Mouse (Mus musculus) hematopoietic multipotent progenitor cell, adult 10-12 weeks (in vitro differentiated cells): ENCODE results near the gene Rnd1. TPM values are rescaled to one million over a fixed set of nuclear protein-coding genes. Genes with fewer than 3 reads are reported as not detected.

Experiments used
- polyA plus RNA-seq: library from polyadenylated mRNA; stranded (reverse); fragments of >175 nt; gene quantifications from 2 replicates; pipeline ENCODE4 v1.2.3, GENCODE M21; 2012; ENCODE audit warnings: low replicate concordance

Rnd1 gene
- polyA plus RNA-seq, result 1.9 and 3.4 TPM in 2 replicates

DNA sequence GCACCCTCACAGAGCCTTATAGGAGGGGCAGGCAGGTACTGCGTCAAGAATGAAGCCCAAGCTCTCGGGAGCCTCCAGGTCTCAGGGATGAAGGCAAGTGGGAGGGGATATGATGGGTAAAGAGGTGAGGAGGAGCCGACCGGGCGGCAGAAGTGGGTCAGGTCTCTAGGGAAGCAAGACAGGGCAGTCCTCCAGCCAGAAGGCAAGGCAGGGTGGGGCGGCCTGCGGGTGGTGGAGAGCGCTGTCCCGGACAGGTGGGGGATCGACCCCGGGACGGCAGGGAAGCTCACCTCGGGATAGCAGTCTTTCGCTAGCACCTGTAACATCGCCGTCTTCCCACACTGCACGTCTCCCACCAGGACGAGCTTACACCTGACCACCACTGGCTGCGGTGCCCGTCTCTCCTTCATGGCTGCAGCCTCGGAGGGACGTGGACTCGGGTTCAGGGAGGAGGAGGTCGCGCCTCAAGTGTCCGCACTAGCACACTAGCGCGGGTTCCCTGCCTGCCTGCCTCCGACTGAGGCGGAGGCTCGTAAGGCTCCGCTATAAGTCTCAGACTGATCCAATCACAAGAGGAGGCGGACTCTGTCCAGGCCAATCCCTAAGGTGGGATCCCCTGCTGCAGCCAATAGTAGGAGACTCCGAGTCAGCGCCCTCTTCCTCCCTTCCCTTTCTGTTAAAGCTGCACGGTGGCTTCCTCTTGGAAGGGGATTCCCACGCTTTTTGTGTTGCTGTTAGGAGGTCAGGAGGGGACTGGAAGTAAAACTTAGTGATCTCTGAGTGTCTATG lies at the start of gene Rnd1:
Gene Rnd1, minus strand, starts transcription at position 522 of the 789 bp plus-strand sequence.

DNA sequence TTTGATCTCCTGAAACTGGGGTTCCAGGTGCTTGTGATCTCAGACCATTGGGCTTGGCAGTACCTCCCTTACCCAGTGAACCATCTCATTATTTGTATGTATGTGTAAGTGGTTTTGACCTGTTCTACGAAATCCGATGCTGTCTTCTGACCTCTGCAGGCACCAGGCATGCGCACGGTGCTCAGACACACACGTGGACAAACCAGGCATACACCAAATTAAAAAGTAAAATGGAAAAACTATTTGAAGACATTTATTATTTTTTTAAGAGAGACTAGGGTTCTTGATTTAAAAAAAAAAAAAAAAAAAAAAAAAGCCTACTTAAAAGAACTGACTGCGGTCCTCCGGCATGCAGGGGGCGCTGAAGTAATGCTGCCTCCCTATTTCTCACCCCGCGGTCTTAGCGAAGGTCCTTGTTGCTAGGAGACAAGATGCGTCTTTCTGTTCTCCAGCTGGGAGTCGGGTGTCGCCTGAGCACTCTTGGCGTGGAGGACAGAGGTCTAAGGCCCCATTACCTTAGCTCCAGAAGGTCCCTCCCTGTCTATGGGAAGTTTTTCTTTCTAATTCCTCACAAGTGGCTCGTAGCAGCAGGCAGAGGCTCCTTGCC lies 30.6 kb upstream of the Rnd1 start, which contains the start of gene Ccdc65:
Gene Ccdc65, plus strand, starts transcription at position 442 of the 607 bp plus-strand sequence.

GRCm38 (mm10) chr15:98662567-98663545 lies 14.4 kb downstream of the Rnd1 start, which contains the start of gene Ddx23:
TSS of gene Ddx23 (minus strand) at chr15:98662894.

GRCm38 (mm10) chr15:98630540-98630939 lies 46.7 kb downstream of the Rnd1 start, which contains the start of gene Cacnb3:
TSS of gene Cacnb3 (plus strand) at chr15:98630840.

Other genes with a start within 250 kb of the Rnd1 start
- gene Olfr282, start 246.2 kb downstream of the Rnd1 start, polyA plus RNA-seq, result not detected in 2 replicates
- gene Olfr281, start 224.9 kb downstream of the Rnd1 start, polyA plus RNA-seq, result not detected in 2 replicates
- gene OR5BS1P, start 207.6 kb downstream of the Rnd1 start, polyA plus RNA-seq, result not detected in 2 replicates
- not detected in 2 replicates for gene Lalba, start 194.7 kb downstream of the Rnd1 start, polyA plus RNA-seq
- gene Olfr279, start 185.1 kb downstream of the Rnd1 start, polyA plus RNA-seq, result not detected in 2 replicates
- 19.5 and 29.1 TPM in 2 replicates for gene Kansl2, start 143.2 kb downstream of the Rnd1 start, polyA plus RNA-seq
- 4.2 and 9.9 TPM in 2 replicates for gene Ccnt1, start 106.5 kb downstream of the Rnd1 start, polyA plus RNA-seq
- gene 4930415O20Rik, start 106.5 kb downstream of the Rnd1 start, polyA plus RNA-seq, result not detected in 2 replicates
- gene Adcy6, start 67.4 kb downstream of the Rnd1 start, polyA plus RNA-seq, result 2.9 and 7.1 TPM in 2 replicates
- gene Cacnb3, start 46.6 kb downstream of the Rnd1 start, polyA plus RNA-seq, result 6.9 and 27.7 TPM in 2 replicates
- 73.5 and 74.7 TPM in 2 replicates for gene Ddx23, start 14.6 kb downstream of the Rnd1 start, polyA plus RNA-seq
- gene Ccdc65, start 30.7 kb upstream of the Rnd1 start, polyA plus RNA-seq, result not detected in 2 replicates
- 5.8 and 13.4 TPM in 2 replicates for gene Fkbp11, start 50.7 kb upstream of the Rnd1 start, polyA plus RNA-seq
- gene Arf3, start 85.8 kb upstream of the Rnd1 start, polyA plus RNA-seq, result 37.6 and 40.8 TPM in 2 replicates
- 0.73 and 1.2 TPM in 2 replicates for gene Wnt10b, start 100.7 kb upstream of the Rnd1 start, polyA plus RNA-seq
- 0.17 TPM in 1 of 2 replicates, not detected in the other for gene Wnt1, start 112.4 kb upstream of the Rnd1 start, polyA plus RNA-seq
- gene Ddn, start 132.0 kb upstream of the Rnd1 start, polyA plus RNA-seq, result 0.74 and 2.4 TPM in 2 replicates
- gene Prkag1, start 154.1 kb upstream of the Rnd1 start, polyA plus RNA-seq, result 107 and 148 TPM in 2 replicates
- 130 and 222 TPM in 2 replicates for gene Kmt2d, start 193.7 kb upstream of the Rnd1 start, polyA plus RNA-seq
- gene Rhebl1, start 217.1 kb upstream of the Rnd1 start, polyA plus RNA-seq, result 2.3 and 3.8 TPM in 2 replicates
- 0.04 and 0.06 TPM in 2 replicates for gene Dhh, start 221.1 kb upstream of the Rnd1 start, polyA plus RNA-seq
- 92.1 and 147 TPM in 2 replicates for gene Lmbr1l, start 240.8 kb upstream of the Rnd1 start, polyA plus RNA-seq